Mouse (Mus musculus): ENCODE measurements around the gene B3gnt3. TPM values are rescaled to one million over a fixed set of nuclear protein-coding genes. Genes with fewer than 3 reads are reported as not detected.

B3gnt3 gene
- polyA plus RNA-seq, 2 experiments from 2014 or later, result 3.3 to 3.8 TPM

Other genes starting within 250 kb of the B3gnt3 start
- gene Abhd8, start 238.1 kb downstream of the B3gnt3 start, polyA plus RNA-seq (2017; shearing (Covaris generic)), result 10 to 100 TPM; 24.7 to 29.0 TPM
- 100 to 1,000 TPM in 1 of 2 experiments, 10 to 100 TPM in 1; 70.3 to 101 TPM for gene Mrpl34, start 236.8 kb downstream of the B3gnt3 start, polyA plus RNA-seq (2017; shearing (Covaris generic))
- gene Dda1, start 232.6 kb downstream of the B3gnt3 start, polyA plus RNA-seq (2017; shearing (Covaris generic)), result 10 to 100 TPM; 26.8 to 30.6 TPM
- gene Ano8, start 215.8 kb downstream of the B3gnt3 start, polyA plus RNA-seq (2017; shearing (Covaris generic)), result under 1 TPM in 1 of 2 experiments, not detected in 1; 0.24 TPM
- 1 to 10 TPM; 3.9 to 5.1 TPM for gene Gtpbp3, start 213.7 kb downstream of the B3gnt3 start, polyA plus RNA-seq (2017; shearing (Covaris generic))
- not detected for gene Plvap, start 190.0 kb downstream of the B3gnt3 start, polyA plus RNA-seq (2017; shearing (Covaris generic))
- not detected for gene Ccdc194, start 176.1 kb downstream of the B3gnt3 start, polyA plus RNA-seq (2017; shearing (Covaris generic))
- gene Bst2, start 164.3 kb downstream of the B3gnt3 start, polyA plus RNA-seq (2017; shearing (Covaris generic)), result 100 to 1,000 TPM in 1 of 2 experiments, 10 to 100 TPM in 1; 40.2 to 113 TPM
- gene Mvb12a, start 158.9 kb downstream of the B3gnt3 start, polyA plus RNA-seq (2017; shearing (Covaris generic)), result 10 to 100 TPM; 59.3 to 71.7 TPM
- gene Tmem221, start 142.9 kb downstream of the B3gnt3 start, polyA plus RNA-seq (2017; shearing (Covaris generic)), result 1 to 10 TPM in 1 of 2 experiments, under 1 TPM in 1; 0.99 to 1.7 TPM
- under 1 TPM in 1 of 2 experiments, not detected in 1; 0.15 TPM for gene Nxnl1, start 135.2 kb downstream of the B3gnt3 start, polyA plus RNA-seq (2017; shearing (Covaris generic))
- gene Slc27a1, start 132.9 kb downstream of the B3gnt3 start, polyA plus RNA-seq (2017; shearing (Covaris generic)), result 1 to 10 TPM; 4.4 to 8.9 TPM
- gene Pgls, start 109.6 kb downstream of the B3gnt3 start, polyA plus RNA-seq (2017; shearing (Covaris generic)), result 10 to 100 TPM; 77.4 to 87.4 TPM
- gene Fam129c, start 104.1 kb downstream of the B3gnt3 start, polyA plus RNA-seq (2017; shearing (Covaris generic)), result 1 to 10 TPM; 1.9 to 3.9 TPM
- gene Colgalt1, start 90.8 kb downstream of the B3gnt3 start, polyA plus RNA-seq (2017; shearing (Covaris generic)), result 10 to 100 TPM; 10.5 to 11.4 TPM
- gene Unc13a, start 30.0 kb downstream of the B3gnt3 start, polyA plus RNA-seq (2017; shearing (Covaris generic)), result under 1 TPM; 0.37 to 0.93 TPM
- 10 to 100 TPM; 18.6 to 41.7 TPM for gene Jak3, start 25.5 kb downstream of the B3gnt3 start, polyA plus RNA-seq (2017; shearing (Covaris generic))
- gene Insl3, start 12.6 kb downstream of the B3gnt3 start, polyA plus RNA-seq (2017; shearing (Covaris generic)), result 10 to 100 TPM; 16.4 to 23.9 TPM
- gene Fcho1, start 23.9 kb upstream of the B3gnt3 start, polyA plus RNA-seq (2017; shearing (Covaris generic)), result 10 to 100 TPM; 55.0 to 72.9 TPM
- 1 to 10 TPM; 5.0 to 8.2 TPM for gene Zfp709, start 180.2 kb upstream of the B3gnt3 start, polyA plus RNA-seq (2017; shearing (Covaris generic))
- 1 to 10 TPM; 3.0 to 5.5 TPM for gene Zfp882, start 206.8 kb upstream of the B3gnt3 start, polyA plus RNA-seq (2017; shearing (Covaris generic))
- 10 to 100 TPM; 22.7 to 28.7 TPM for gene Zfp617, start 206.8 kb upstream of the B3gnt3 start, polyA plus RNA-seq (2017; shearing (Covaris generic))
- gene Zfp961, start 249.2 kb upstream of the B3gnt3 start, polyA plus RNA-seq (2017; shearing (Covaris generic)), result 10 to 100 TPM; 21.1 to 24.2 TPM